30 mouse cellular contexts compared by ENCODE assay signal in genomic region chr15:99079804-99080203, GRCm38 (mm10). TPM values are rescaled to one million over a fixed set of nuclear protein-coding genes. Genes with fewer than 3 reads are reported as not detected.
DNase-seq lines count a peak whose midpoint lies in the region; ATAC-seq and TF ChIP-seq lines count a peak whose summit lies in the region.
"Had no signal": no experiment of that assay in that cellular context is flagged by ENCODE, and none has a peak within 500 bp of the region (broad histone marks: within the 10 kb centered on the region; RNA-seq: fewer than 3 reads in every experiment).

No protein-coding gene starts in this region.

- H3K9ac ChIP-seq in kidney, postnatal 0 days (ENCODE audit: low read depth, low read length), result no peak overlapping the region
- no peak overlapping the region for H3K9ac ChIP-seq in kidney, embryonic 14.5 days (ENCODE audit: low read depth, low read length)
- no peak overlapping the region for H3K9ac ChIP-seq in midbrain, postnatal 0 days (replicated peaks; ENCODE audit: low read length, poor library complexity, severe bottlenecking)
- H3K9ac ChIP-seq in midbrain, embryonic 13.5 days (replicated peaks), result no peak overlapping the region
- no peak overlapping the region for H3K9ac ChIP-seq in heart, embryonic 11.5 days (ENCODE audit: low read depth, low read length)
- H3K9ac ChIP-seq: forebrain, embryonic 12.5 days; heart, embryonic 15.5 days; limb, embryonic 15.5 days; liver, embryonic 13.5 days; neural tube, embryonic 13.5 days had no signal

- peak; percentile 40 for TF ChIP-seq CTCF in kidney, postnatal 0 days (IDR thresholded peaks at IDR 0.05; ENCODE audit: low read depth)
- TF ChIP-seq CTCF in midbrain, postnatal 0 days (IDR thresholded peaks at IDR 0.05), result peak; percentile 49

- DNase-seq in kidney, postnatal 0 days (ENCODE audit: low spot score), result no peak
- no peak for DNase-seq in midbrain, postnatal 0 days (ENCODE audit: low spot score)
- DNase-seq in NIH3T3 (ENCODE audit: low read depth), result peak; percentile 39
- no peak for DNase-seq in adrenal gland, adult 2 months
- DNase-seq: adrenal gland, adult 8-10 months; cerebellum, adult 8-10 months; cerebellum, postnatal 25 days; gastrocnemius, postnatal 10 days; kidney, adult 9 months; liver, embryonic 13.5 days; lung, adult 2 months; lung, postnatal 36 days had no signal

- WGBS in kidney, postnatal 0 days, result 86% methylated on average over 3 of the region's 3 CpGs
- 87% methylated on average over 3 of the region's 3 CpGs for WGBS in kidney, embryonic 14.5 days
- WGBS in midbrain, postnatal 0 days, result 90% methylated on average over 3 of the region's 3 CpGs
- WGBS in midbrain, embryonic 13.5 days, result 87% methylated on average over 3 of the region's 3 CpGs
- 77% methylated on average over 3 of the region's 3 CpGs for WGBS in heart, embryonic 11.5 days (ENCODE audit: insufficient replicate concordance)

- H3K27ac ChIP-seq in kidney, postnatal 0 days, result no peak overlapping the region
- H3K27ac ChIP-seq in kidney, embryonic 14.5 days (ENCODE audit: low read depth, low read length), result no peak overlapping the region
- no peak overlapping the region for H3K27ac ChIP-seq in midbrain, postnatal 0 days (ENCODE audit: low read depth, low read length)
- H3K27ac ChIP-seq in midbrain, embryonic 13.5 days, result no peak overlapping the region
- H3K27ac ChIP-seq in heart, embryonic 11.5 days (ENCODE audit: low read depth, low read length), result no peak overlapping the region
- H3K27ac ChIP-seq: forebrain, embryonic 12.5 days; heart, embryonic 15.5 days; limb, embryonic 10.5 days; limb, embryonic 15.5 days; liver, embryonic 13.5 days; neural tube, embryonic 13.5 days had no signal

- peaks cover 11% of the 10 kb centered on the region; the same call in 1 of the 2 replicates for H3K4me1 ChIP-seq in kidney, postnatal 0 days (replicated peaks; ENCODE audit: insufficient read depth, low read length)
- H3K4me1 ChIP-seq in kidney, embryonic 14.5 days (ENCODE audit: control insufficient read depth, insufficient read depth, low read length), result 0 out of 2 replicates have a peak, but pooled peaks cover 9% of the 10 kb centered on the region
- no peaks in the 10 kb centered on the region for H3K4me1 ChIP-seq in midbrain, postnatal 0 days (ENCODE audit: insufficient read depth, low read length)
- peaks cover 18% of the 10 kb centered on the region for H3K4me1 ChIP-seq in midbrain, embryonic 13.5 days (replicated peaks)
- H3K4me1 ChIP-seq in heart, embryonic 11.5 days (ENCODE audit: control insufficient read depth, insufficient read depth, low read length), result peaks cover 26% of the 10 kb centered on the region

- no peak for ATAC-seq in kidney, postnatal 0 days (replicated peaks; ENCODE audit: low FRiP score, low read depth)
- ATAC-seq in kidney, embryonic 14.5 days (ENCODE audit: low FRiP score, low TSS enrichment), result no peak
- no peak for ATAC-seq in midbrain, postnatal 0 days (ENCODE audit: low FRiP score)
- ATAC-seq in midbrain, embryonic 13.5 days, result no peak
- no peak for ATAC-seq in heart, embryonic 11.5 days (replicated peaks; ENCODE audit: insufficient number of reproducible peaks, low FRiP score, low TSS enrichment)
- ATAC-seq: intestine, embryonic 16.5 days had no signal

- no peaks in the 10 kb centered on the region for H3K9me3 ChIP-seq in kidney, postnatal 0 days (replicated peaks; ENCODE audit: low read length)
- no peaks in the 10 kb centered on the region for H3K9me3 ChIP-seq in kidney, embryonic 14.5 days (ENCODE audit: control insufficient read depth, low read length)
- no peaks in the 10 kb centered on the region for H3K9me3 ChIP-seq in midbrain, postnatal 0 days (ENCODE audit: low read length)
- no peaks in the 10 kb centered on the region for H3K9me3 ChIP-seq in midbrain, embryonic 13.5 days
- H3K9me3 ChIP-seq in heart, embryonic 11.5 days (replicated peaks; ENCODE audit: control insufficient read depth, low read length), result no peaks in the 10 kb centered on the region
- H3K9me3 ChIP-seq: forebrain, embryonic 12.5 days; G1E; heart, embryonic 15.5 days; limb, embryonic 10.5 days; limb, embryonic 15.5 days; liver, embryonic 13.5 days; neural tube, embryonic 13.5 days had no signal

- H3K4me3 ChIP-seq in kidney, postnatal 0 days (replicated peaks; ENCODE audit: low read depth, low read length), result no peak overlapping the region
- no peak overlapping the region for H3K4me3 ChIP-seq in kidney, embryonic 14.5 days (ENCODE audit: low read length)
- H3K4me3 ChIP-seq in midbrain, postnatal 0 days (ENCODE audit: low read depth, low read length), result no peak overlapping the region
- no peak overlapping the region for H3K4me3 ChIP-seq in midbrain, embryonic 13.5 days (replicated peaks)
- no peak overlapping the region for H3K4me3 ChIP-seq in heart, embryonic 11.5 days (ENCODE audit: low read depth, low read length)
- H3K4me3 ChIP-seq: erythroblast, embryonic 14.5 days; forebrain, embryonic 12.5 days; heart, embryonic 15.5 days; limb, embryonic 10.5 days; limb, embryonic 15.5 days; liver, embryonic 13.5 days; neural tube, embryonic 13.5 days had no signal

- H3K4me2 ChIP-seq in kidney, postnatal 0 days (ENCODE audit: low read length), result no peak overlapping the region
- H3K4me2 ChIP-seq in kidney, embryonic 14.5 days (replicated peaks; ENCODE audit: low read depth, low read length), result no peak overlapping the region
- no peak overlapping the region for H3K4me2 ChIP-seq in midbrain, postnatal 0 days (ENCODE audit: low read depth, low read length, poor library complexity, severe bottlenecking)
- no peak overlapping the region for H3K4me2 ChIP-seq in midbrain, embryonic 13.5 days (replicated peaks)
- no peak overlapping the region for H3K4me2 ChIP-seq in heart, embryonic 11.5 days
- H3K4me2 ChIP-seq: forebrain, embryonic 12.5 days; heart, embryonic 15.5 days; limb, embryonic 15.5 days; liver, embryonic 13.5 days; midbrain, embryonic 11.5 days; neural tube, embryonic 13.5 days had no signal

- H3K36me3 ChIP-seq in kidney, postnatal 0 days (ENCODE audit: insufficient read depth, low read length), result peaks cover 12% of the 10 kb centered on the region; the same call in 1 of the 2 replicates
- peaks cover 52% of the 10 kb centered on the region for H3K36me3 ChIP-seq in kidney, embryonic 14.5 days (ENCODE audit: control insufficient read depth, insufficient read depth, low read length)
- H3K36me3 ChIP-seq in midbrain, postnatal 0 days (ENCODE audit: insufficient read depth, low read length), result no peaks in the 10 kb centered on the region
- H3K36me3 ChIP-seq in midbrain, embryonic 13.5 days, result peaks cover 26% of the 10 kb centered on the region
- peaks cover 10% of the 10 kb centered on the region for H3K36me3 ChIP-seq in heart, embryonic 11.5 days (ENCODE audit: control insufficient read depth, insufficient read depth, low read length)
- H3K36me3 ChIP-seq: neural tube, embryonic 13.5 days had no signal

- H3K27me3 ChIP-seq in kidney, postnatal 0 days (ENCODE audit: insufficient read depth, low read length), result no peaks in the 10 kb centered on the region
- peaks cover 11% of the 10 kb centered on the region for H3K27me3 ChIP-seq in kidney, embryonic 14.5 days (ENCODE audit: control insufficient read depth, insufficient read depth, low read length)
- no peaks in the 10 kb centered on the region; the same call in none of the 2 replicates for H3K27me3 ChIP-seq in midbrain, postnatal 0 days (ENCODE audit: insufficient read depth, low read length)
- H3K27me3 ChIP-seq in midbrain, embryonic 13.5 days, result peaks cover 16% of the 10 kb centered on the region
- peaks cover 17% of the 10 kb centered on the region; the same call in 1 of the 2 replicates for H3K27me3 ChIP-seq in heart, embryonic 11.5 days (ENCODE audit: control insufficient read depth, insufficient read depth, low read length)

RNA-seq across cellular contexts. Expression of gene Troap, which starts 5.4 kb away (rescaled TPM):
- polyA plus RNA-seq in kidney, postnatal 0 days (2015; fragmentation: Nextera tagmentation; extraction: Ambion mirVana), result 11.4 and 11.5 TPM in 2 replicates
- 27.3 and 31.7 TPM in 2 replicates for polyA plus RNA-seq in kidney, embryonic 14.5 days (2014; fragmentation: Nextera tagmentation; extraction: Ambion mirVana)
- total RNA-seq in midbrain, postnatal 0 days (2014; rRNA removed), result 1.6 and 4.1 TPM in 2 replicates
- 1.4 and 2.1 TPM in 2 replicates for polyA plus RNA-seq in midbrain, postnatal 0 days (2015; fragmentation: Nextera tagmentation; extraction: Ambion mirVana)
- polyA plus RNA-seq in midbrain, embryonic 13.5 days (2015; fragmentation: Nextera tagmentation; extraction: Ambion mirVana), result 13.3 and 14.6 TPM in 2 replicates
- polyA plus RNA-seq in heart, embryonic 11.5 days (2014; fragmentation: Nextera tagmentation; extraction: Ambion mirVana), result 21.1 and 22.0 TPM in 2 replicates
- under 1 TPM; 0.73 to 0.78 TPM for total RNA-seq in adrenal gland, adult 2 months (2021)
- 2.8 and 5.2 TPM in 2 replicates for polyA plus RNA-seq in adrenal gland, adult 2 months (2012; rRNA removed)

RNA-seq across cellular contexts. Expression of gene C1ql4, which starts 7.8 kb away (rescaled TPM):
- 1.3 TPM in 2 replicates for polyA plus RNA-seq in kidney, postnatal 0 days (2015; fragmentation: Nextera tagmentation; extraction: Ambion mirVana)
- polyA plus RNA-seq in kidney, embryonic 14.5 days (2014; fragmentation: Nextera tagmentation; extraction: Ambion mirVana), result 0.43 and 1.3 TPM in 2 replicates
- 17.7 and 21.1 TPM in 2 replicates for total RNA-seq in midbrain, postnatal 0 days (2014; rRNA removed)
- polyA plus RNA-seq in midbrain, postnatal 0 days (2015; fragmentation: Nextera tagmentation; extraction: Ambion mirVana), result 8.5 and 9.2 TPM in 2 replicates
- polyA plus RNA-seq in midbrain, embryonic 13.5 days (2015; fragmentation: Nextera tagmentation; extraction: Ambion mirVana), result 10.1 and 13.7 TPM in 2 replicates
- polyA plus RNA-seq in heart, embryonic 11.5 days (2014; fragmentation: Nextera tagmentation; extraction: Ambion mirVana), result 0.20 and 0.27 TPM in 2 replicates
- total RNA-seq in adrenal gland, adult 2 months (2021), result not detected
- not detected in 2 replicates for polyA plus RNA-seq in adrenal gland, adult 2 months (2012; rRNA removed)
- total RNA-seq: adrenal gland, adult 8-10 months; G1E; gastrocnemius, postnatal 10 days; heart, adult 8-10 months; heart, postnatal 25 days; layer of hippocampus, adult 18-20 months; layer of hippocampus, postnatal 25 days; megakaryocyte, adult 5-6 weeks had no signal
- polyA plus RNA-seq: erythroblast, embryonic 14.5 days; G1E; limb, embryonic 15.5 days; liver, embryonic 13.5 days; lung, adult 2 months had no signal

RNA-seq across cellular contexts. Expression of gene Dnajc22, which starts 13.2 kb away (rescaled TPM):
- polyA plus RNA-seq in kidney, postnatal 0 days (2015; fragmentation: Nextera tagmentation; extraction: Ambion mirVana), result 8.8 TPM in 2 replicates
- polyA plus RNA-seq in kidney, embryonic 14.5 days (2014; fragmentation: Nextera tagmentation; extraction: Ambion mirVana), result 5.4 and 7.1 TPM in 2 replicates
- 0.61 and 0.88 TPM in 2 replicates for total RNA-seq in midbrain, postnatal 0 days (2014; rRNA removed)
- 1.3 and 1.6 TPM in 2 replicates for polyA plus RNA-seq in midbrain, postnatal 0 days (2015; fragmentation: Nextera tagmentation; extraction: Ambion mirVana)
- polyA plus RNA-seq in midbrain, embryonic 13.5 days (2015; fragmentation: Nextera tagmentation; extraction: Ambion mirVana), result 1.7 and 1.8 TPM in 2 replicates
- polyA plus RNA-seq in heart, embryonic 11.5 days (2014; fragmentation: Nextera tagmentation; extraction: Ambion mirVana), result 0.96 and 1.7 TPM in 2 replicates
- total RNA-seq in adrenal gland, adult 2 months (2021), result 1 to 10 TPM; 3.2 to 4.4 TPM
- 0.29 and 0.31 TPM in 2 replicates for polyA plus RNA-seq in adrenal gland, adult 2 months (2012; rRNA removed)
- polyA plus RNA-seq: embryonic facial prominence, embryonic 14.5 days; G1E had no signal

RNA-seq across cellular contexts. Expression of gene Prph, which starts 24.8 kb away (rescaled TPM):
- polyA plus RNA-seq in kidney, postnatal 0 days (2015; fragmentation: Nextera tagmentation; extraction: Ambion mirVana), result 0.26 and 0.82 TPM in 2 replicates
- 0.13 and 0.31 TPM in 2 replicates for polyA plus RNA-seq in kidney, embryonic 14.5 days (2014; fragmentation: Nextera tagmentation; extraction: Ambion mirVana)
- total RNA-seq in midbrain, postnatal 0 days (2014; rRNA removed), result 9.8 and 11.2 TPM in 2 replicates
- 8.0 and 9.1 TPM in 2 replicates for polyA plus RNA-seq in midbrain, postnatal 0 days (2015; fragmentation: Nextera tagmentation; extraction: Ambion mirVana)
- 7.5 and 8.2 TPM in 2 replicates for polyA plus RNA-seq in midbrain, embryonic 13.5 days (2015; fragmentation: Nextera tagmentation; extraction: Ambion mirVana)
- 0.09 and 0.59 TPM in 2 replicates for polyA plus RNA-seq in heart, embryonic 11.5 days (2014; fragmentation: Nextera tagmentation; extraction: Ambion mirVana)
- under 1 TPM; 0.43 to 0.86 TPM for total RNA-seq in adrenal gland, adult 2 months (2021)
- 2.4 and 8.5 TPM in 2 replicates for polyA plus RNA-seq in adrenal gland, adult 2 months (2012; rRNA removed)
- total RNA-seq: G1E; megakaryocyte, adult 5-6 weeks had no signal
- polyA plus RNA-seq: erythroblast, embryonic 14.5 days; G1E; limb, embryonic 10.5 days had no signal

RNA-seq across cellular contexts. Expression of gene Spats2, which starts 45.9 kb away (rescaled TPM):
- polyA plus RNA-seq in kidney, postnatal 0 days (2015; fragmentation: Nextera tagmentation; extraction: Ambion mirVana), result 33.5 and 34.6 TPM in 2 replicates
- polyA plus RNA-seq in kidney, embryonic 14.5 days (2014; fragmentation: Nextera tagmentation; extraction: Ambion mirVana), result 51.5 and 55.2 TPM in 2 replicates
- total RNA-seq in midbrain, postnatal 0 days (2014; rRNA removed), result 27.8 and 31.8 TPM in 2 replicates
- polyA plus RNA-seq in midbrain, postnatal 0 days (2015; fragmentation: Nextera tagmentation; extraction: Ambion mirVana), result 17.7 and 19.5 TPM in 2 replicates
- polyA plus RNA-seq in midbrain, embryonic 13.5 days (2015; fragmentation: Nextera tagmentation; extraction: Ambion mirVana), result 40.6 and 45.7 TPM in 2 replicates
- 43.5 and 45.2 TPM in 2 replicates for polyA plus RNA-seq in heart, embryonic 11.5 days (2014; fragmentation: Nextera tagmentation; extraction: Ambion mirVana)
- 10 to 100 TPM; 14.0 to 15.6 TPM for total RNA-seq in adrenal gland, adult 2 months (2021)
- polyA plus RNA-seq in adrenal gland, adult 2 months (2012; rRNA removed), result 5.6 and 7.6 TPM in 2 replicates
- total RNA-seq: megakaryocyte, adult 5-6 weeks had no signal
- polyA plus RNA-seq: G1E had no signal
